Mouse (Mus musculus): ENCODE data around the gene Bdkrb2.

The Bdkrb2 gene

DNA sequence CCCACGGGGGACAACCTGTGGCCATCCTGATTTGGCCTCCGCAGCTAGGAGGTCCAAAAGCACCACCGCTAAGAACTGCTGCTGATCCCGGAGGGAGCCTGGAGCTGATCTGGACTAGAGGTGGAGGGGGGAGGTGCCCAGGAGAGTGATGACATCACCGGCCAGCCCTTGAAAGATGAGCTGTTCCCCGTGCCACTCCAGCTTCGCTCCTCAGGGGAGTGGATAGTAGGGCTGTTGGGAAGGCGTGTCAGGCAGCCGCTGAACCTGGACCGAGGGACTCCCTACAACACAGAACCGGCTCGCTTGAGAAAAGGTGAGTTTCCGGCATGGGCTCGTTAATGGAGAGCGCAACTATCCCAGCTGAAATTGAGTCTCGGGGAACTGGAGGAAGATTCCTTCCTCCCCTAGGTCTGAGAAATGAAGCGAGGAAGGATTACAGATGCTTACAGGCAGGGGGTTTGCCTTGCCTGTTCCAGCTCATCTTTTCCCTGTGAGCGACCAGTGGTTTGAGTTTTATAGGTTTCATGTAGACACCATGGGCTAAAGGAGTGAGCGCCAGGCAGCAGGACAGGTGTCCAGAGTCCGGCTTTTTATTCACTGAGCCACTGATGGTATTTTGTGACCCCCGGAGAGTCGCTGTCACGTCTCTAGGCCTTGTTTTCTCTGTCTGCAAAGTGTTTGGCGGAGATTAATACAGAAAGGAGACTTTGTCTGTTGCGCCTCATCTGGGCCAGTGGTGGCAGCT, at the start of gene Bdkrb2:
Gene Bdkrb2, plus strand, starts transcription at position 291 of the 745 bp plus-strand sequence.
- no peak for DNase-seq (ENCODE audit: extremely low read depth, low read depth, low spot score)

- no peak for DNase-seq (ENCODE audit: extremely low read depth, low read depth, low spot score)
Observed at GRCm38 (mm10) chr12:105514111-105514510, 48.9 kb upstream of the Bdkrb2 start.

- DNase-seq (ENCODE audit: extremely low read depth, low read depth, low spot score) = peak; percentile 88
Observed at GRCm38 (mm10) chr12:105517026-105517675, 45.9 kb upstream of the Bdkrb2 start.

- no peak for DNase-seq (ENCODE audit: extremely low read depth, low read depth, low spot score)
Observed at GRCm38 (mm10) chr12:105519851-105520250, 43.2 kb upstream of the Bdkrb2 start.

GRCm38 (mm10) chr12:105521170-105521762, 41.8 kb upstream of the Bdkrb2 start:
- no peak for DNase-seq (ENCODE audit: extremely low read depth, low read depth, low spot score)

GRCm38 (mm10) chr12:105523737-105524136, 39.3 kb upstream of the Bdkrb2 start:
- no peak for DNase-seq (ENCODE audit: extremely low read depth, low read depth, low spot score)

DNA sequence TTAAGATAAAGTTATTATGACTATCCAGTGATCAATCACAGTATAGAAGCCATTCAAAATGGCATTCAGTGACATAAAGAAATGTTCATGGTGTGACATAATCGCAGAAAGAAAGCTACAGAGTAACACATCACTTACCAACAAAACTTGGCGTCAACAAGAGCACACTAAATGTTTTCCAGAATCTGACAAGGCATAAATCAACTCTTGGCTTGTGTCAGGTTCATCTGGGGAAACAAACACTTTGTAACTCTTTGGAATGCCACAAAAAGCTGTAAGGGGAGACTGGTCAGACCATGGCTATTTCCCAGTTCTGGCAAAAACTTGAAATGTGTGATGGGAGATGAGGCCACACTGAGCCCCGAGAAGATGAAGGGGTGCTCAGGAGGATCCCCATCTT, 36.8 kb upstream of the Bdkrb2 start:
- no peak for DNase-seq (ENCODE audit: extremely low read depth, low read depth, low spot score)

GRCm38 (mm10) chr12:105526829-105527228, 36.2 kb upstream of the Bdkrb2 start:
- no peak for DNase-seq (ENCODE audit: extremely low read depth, low read depth, low spot score)

GRCm38 (mm10) chr12:105529545-105529944, 33.5 kb upstream of the Bdkrb2 start:
- DNase-seq (ENCODE audit: extremely low read depth, low read depth, low spot score) = no peak

- DNase-seq (ENCODE audit: extremely low read depth, low read depth, low spot score) = no peak
Observed at GRCm38 (mm10) chr12:105531724-105532371, 31.2 kb upstream of the Bdkrb2 start.

- DNase-seq (ENCODE audit: extremely low read depth, low read depth, low spot score) = no peak
Observed at GRCm38 (mm10) chr12:105534842-105535241, 28.2 kb upstream of the Bdkrb2 start.

DNA sequence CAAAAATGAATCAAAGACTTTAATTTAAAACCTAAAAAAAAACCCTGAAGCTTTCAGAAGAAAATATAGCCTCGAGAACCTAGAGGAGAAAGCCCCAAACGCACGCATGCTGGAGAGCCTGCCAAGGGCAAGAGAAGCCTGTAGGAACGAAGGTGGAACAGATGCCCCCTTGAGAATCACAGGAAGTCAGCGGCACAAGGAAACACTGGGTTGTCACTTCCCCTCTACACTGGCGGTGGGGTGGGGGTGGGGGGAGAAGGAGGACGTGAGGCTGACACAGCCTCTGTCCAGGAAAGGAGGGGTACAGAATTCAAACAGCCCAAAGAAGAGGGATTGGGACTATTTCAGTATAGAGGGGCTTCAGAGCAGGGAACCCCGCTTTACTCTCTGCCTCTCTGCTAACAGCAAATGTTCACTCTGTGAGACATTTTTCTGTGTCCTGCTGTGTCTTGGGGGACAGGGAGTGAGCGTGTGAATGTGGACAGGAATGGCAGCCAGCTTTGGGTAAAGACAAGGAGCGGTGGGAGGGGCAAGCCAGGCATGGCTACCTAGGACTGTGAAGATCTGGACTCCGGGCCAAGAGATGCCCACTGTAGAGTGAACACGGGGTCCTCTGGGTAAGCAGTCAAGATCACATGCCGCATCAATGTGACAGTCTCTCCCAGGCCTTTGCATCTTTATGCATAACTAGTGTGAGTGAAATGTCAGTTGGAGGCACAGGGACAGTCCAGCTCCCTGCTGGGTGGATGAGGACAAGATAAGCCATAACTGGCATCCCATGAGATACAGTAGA, 26.9 kb upstream of the Bdkrb2 start:
- no peak for DNase-seq (ENCODE audit: extremely low read depth, low read depth, low spot score)

DNA sequence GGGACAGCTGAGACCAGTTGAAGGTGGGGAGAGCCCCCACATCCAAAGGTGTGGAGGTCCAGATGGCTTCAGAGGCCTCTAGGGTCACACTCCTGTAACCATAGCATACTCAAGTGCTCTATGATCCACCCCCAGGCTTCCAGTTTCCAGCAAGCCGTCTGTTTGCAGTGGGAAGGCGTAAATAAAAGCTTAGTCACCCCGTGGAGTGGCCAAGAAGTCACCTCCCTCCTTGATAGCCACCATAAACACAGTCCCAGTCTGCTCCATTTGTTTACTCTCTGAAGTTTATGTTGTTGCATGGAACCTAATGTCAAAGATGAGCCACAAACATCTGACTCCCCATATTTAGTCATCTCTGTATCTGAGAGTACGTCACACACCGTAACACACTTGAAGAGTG, 25.9 kb upstream of the Bdkrb2 start:
- no peak for DNase-seq (ENCODE audit: extremely low read depth, low read depth, low spot score)

DNA sequence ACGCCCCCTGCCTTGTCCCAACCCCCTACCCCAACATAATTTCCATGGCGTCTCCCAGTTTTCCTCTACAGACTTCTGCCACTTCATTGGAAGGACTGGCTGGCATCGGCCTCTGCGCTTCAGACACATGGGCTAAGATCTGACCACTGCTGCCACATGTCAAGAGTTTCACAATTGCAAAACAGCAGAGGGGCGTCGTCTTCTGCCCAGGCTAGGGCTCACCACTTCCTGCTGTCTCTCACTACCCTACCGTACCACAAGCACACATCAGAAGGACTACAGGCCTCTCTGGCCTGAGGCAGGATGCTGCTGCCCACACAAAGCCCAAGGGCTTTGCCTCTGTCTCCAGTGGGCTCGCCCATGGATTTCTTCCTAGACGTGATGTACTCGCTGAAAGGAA, 23.4 kb upstream of the Bdkrb2 start:
- no peak for DNase-seq (ENCODE audit: extremely low read depth, low read depth, low spot score)

DNA sequence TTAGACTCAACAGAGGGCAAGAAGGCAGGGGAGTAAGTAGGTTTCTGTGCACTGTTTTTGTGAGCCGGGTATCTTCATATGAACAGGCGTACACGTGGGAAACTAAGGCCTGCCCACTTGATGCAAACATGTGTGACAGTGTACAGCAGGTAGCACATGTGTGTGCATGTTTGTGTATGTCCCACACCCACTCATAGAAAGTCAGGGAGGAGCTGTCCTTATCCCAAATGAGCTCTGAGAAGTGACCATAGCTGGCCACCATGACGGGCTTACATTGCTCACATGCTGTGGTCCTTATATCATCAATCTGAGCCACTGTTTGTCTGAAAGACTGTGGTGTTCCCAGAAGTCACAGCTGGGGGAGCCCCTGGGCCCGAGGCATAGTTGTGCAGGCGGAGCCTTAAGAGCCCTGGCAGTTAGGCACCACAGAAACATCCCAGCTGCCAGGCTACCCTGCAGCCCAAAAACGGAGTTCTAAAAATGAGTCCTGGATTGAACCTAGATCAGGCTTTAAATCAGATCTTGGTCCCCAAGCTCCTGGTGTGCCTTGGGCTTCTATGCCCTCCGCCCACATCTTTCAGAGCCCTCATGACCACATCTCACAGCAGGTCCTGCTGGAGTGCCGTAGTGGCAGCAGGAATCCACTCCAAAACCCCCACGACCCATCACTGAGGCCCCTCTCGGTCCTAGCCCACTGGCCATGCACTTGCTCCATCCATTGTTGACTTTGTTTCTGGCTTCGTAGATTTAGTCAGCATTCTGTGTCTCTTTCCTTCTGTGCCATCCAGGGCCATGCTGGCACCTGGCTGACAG, 21.2 kb upstream of the Bdkrb2 start:
- no peak for DNase-seq (ENCODE audit: extremely low read depth, low read depth, low spot score)

- no peak for DNase-seq (ENCODE audit: extremely low read depth, low read depth, low spot score)
Observed at GRCm38 (mm10) chr12:105542513-105542912, 20.5 kb upstream of the Bdkrb2 start.

DNA sequence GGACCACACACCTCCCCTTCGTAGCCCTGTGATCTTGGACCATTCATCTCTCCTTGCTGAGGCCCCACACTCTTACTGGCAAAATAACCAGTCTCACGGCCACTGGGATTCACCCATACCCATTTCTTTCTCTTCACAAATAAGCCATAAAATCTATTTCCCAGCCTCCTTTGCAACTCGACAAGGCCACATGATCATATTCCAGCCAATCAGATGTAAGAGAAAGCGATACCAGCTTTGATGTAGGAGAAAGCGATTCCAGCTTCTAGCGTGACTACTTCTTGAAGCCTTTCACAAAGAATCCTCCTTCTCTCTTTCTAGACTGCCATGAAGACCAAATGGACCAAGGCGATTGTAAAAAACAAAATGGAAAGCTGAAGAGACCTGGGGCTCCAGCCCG, 19.9 kb upstream of the Bdkrb2 start:
- no peak for DNase-seq (ENCODE audit: extremely low read depth, low read depth, low spot score)

DNA sequence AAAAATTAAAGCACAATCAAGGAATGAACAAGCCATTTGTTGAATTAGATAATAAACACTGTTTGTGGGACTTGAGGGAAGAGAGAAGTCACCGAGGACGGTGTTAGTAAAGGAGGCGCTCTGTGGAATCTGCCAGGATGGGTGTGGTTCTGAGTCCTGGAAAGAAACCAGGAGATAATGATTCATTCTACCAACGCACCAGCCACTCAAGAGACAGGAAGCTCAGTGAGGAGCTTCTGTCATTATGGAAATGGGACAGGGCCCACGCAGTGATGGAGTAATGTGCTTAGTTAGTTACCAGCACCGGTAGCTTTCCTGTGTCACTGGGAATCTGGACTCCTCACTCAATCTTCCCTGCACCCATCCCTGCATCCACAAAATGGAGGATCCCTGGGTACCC, 19.3 kb upstream of the Bdkrb2 start:
- DNase-seq (ENCODE audit: extremely low read depth, low read depth, low spot score) = no peak

- no peak for DNase-seq (ENCODE audit: extremely low read depth, low read depth, low spot score)
Observed at GRCm38 (mm10) chr12:105544872-105545271, 18.2 kb upstream of the Bdkrb2 start.
